Mouse (Mus musculus): ENCODE data around the gene Xrcc5. TPM values are rescaled to one million over a fixed set of nuclear protein-coding genes. Genes with fewer than 3 reads are reported as not detected.

Gene Xrcc5
- polyA plus RNA-seq, 1 experiment, result 4.7 TPM

- H3K27ac ChIP-seq (ENCODE audit: control insufficient read depth, insufficient read depth, low read length), result no peak overlapping the region
- no peak overlapping the region for H3K4me3 ChIP-seq (ENCODE audit: control insufficient read depth, insufficient read depth, low read length)
- TF ChIP-seq CTCF (IDR thresholded peaks at IDR 0.05; ENCODE audit: borderline replicate concordance, control insufficient read depth, extremely low read depth, insufficient read depth, low read length, poor library complexity) (no peak), POLR2A (IDR thresholded peaks at IDR 0.05; ENCODE audit: control insufficient read depth, extremely low read depth, insufficient read depth, low read length, poor library complexity) (no peak)
- no peaks in the 10 kb centered on the region for H3K36me3 ChIP-seq (ENCODE audit: control insufficient read depth, insufficient read depth, low read length)
- DNase-seq, result no peak
- H3K27me3 ChIP-seq (ENCODE audit: control insufficient read depth, insufficient read depth, low read length), result no peaks in the 10 kb centered on the region
- no peaks in the 10 kb centered on the region for H3K4me1 ChIP-seq (replicated peaks; ENCODE audit: control insufficient read depth, insufficient read depth, low read length)
- 87% methylated on average over 8 of the region's 8 CpGs for WGBS
Observed at GRCm38 (mm10) chr1:72295746-72296145, 11.5 kb upstream of the Xrcc5 start.

- Histone ChIP-seq H3K27ac (ENCODE audit: control insufficient read depth, insufficient read depth, low read length) (no peak overlapping the region), H3K4me3 (ENCODE audit: control insufficient read depth, insufficient read depth, low read length) (no peak overlapping the region), H3K27me3 (ENCODE audit: control insufficient read depth, insufficient read depth, low read length) (no peaks in the 10 kb centered on the region), H3K4me1 (replicated peaks; ENCODE audit: control insufficient read depth, insufficient read depth, low read length) (no peaks in the 10 kb centered on the region), H3K36me3 (ENCODE audit: control insufficient read depth, insufficient read depth, low read length) (no peaks in the 10 kb centered on the region)
- DNase-seq, result no peak
- no peak for TF ChIP-seq CTCF (IDR thresholded peaks at IDR 0.05; ENCODE audit: borderline replicate concordance, control insufficient read depth, extremely low read depth, insufficient read depth, low read length, poor library complexity)
- no peak for TF ChIP-seq POLR2A (IDR thresholded peaks at IDR 0.05; ENCODE audit: control insufficient read depth, extremely low read depth, insufficient read depth, low read length, poor library complexity)
- WGBS, result 95% methylated on average over 1 of the region's 1 CpGs
Observed at GRCm38 (mm10) chr1:72301845-72302244, 5.4 kb upstream of the Xrcc5 start.

GRCm38 (mm10) chr1:72306241-72306640 is 980 bp upstream of the Xrcc5 start:
- DNase-seq, result no peak
- no peak overlapping the region for H3K4me3 ChIP-seq (ENCODE audit: control insufficient read depth, insufficient read depth, low read length)
- no peaks in the 10 kb centered on the region for H3K4me1 ChIP-seq (replicated peaks; ENCODE audit: control insufficient read depth, insufficient read depth, low read length)
- 76% methylated on average over 3 of the region's 3 CpGs for WGBS
- H3K27me3 ChIP-seq (ENCODE audit: control insufficient read depth, insufficient read depth, low read length), result no peaks in the 10 kb centered on the region
- no peaks in the 10 kb centered on the region for H3K36me3 ChIP-seq (ENCODE audit: control insufficient read depth, insufficient read depth, low read length)
- TF ChIP-seq CTCF (IDR thresholded peaks at IDR 0.05; ENCODE audit: borderline replicate concordance, control insufficient read depth, extremely low read depth, insufficient read depth, low read length, poor library complexity) (no peak), POLR2A (IDR thresholded peaks at IDR 0.05; ENCODE audit: control insufficient read depth, extremely low read depth, insufficient read depth, low read length, poor library complexity) (no peak)
- H3K27ac ChIP-seq (ENCODE audit: control insufficient read depth, insufficient read depth, low read length), result no peak overlapping the region

- 4% methylated on average over 11 of the region's 11 CpGs for WGBS
- Histone ChIP-seq H3K4me1 (replicated peaks; ENCODE audit: control insufficient read depth, insufficient read depth, low read length) (no peaks in the 10 kb centered on the region), H3K36me3 (ENCODE audit: control insufficient read depth, insufficient read depth, low read length) (no peaks in the 10 kb centered on the region), H3K27me3 (ENCODE audit: control insufficient read depth, insufficient read depth, low read length) (no peaks in the 10 kb centered on the region), H3K27ac (ENCODE audit: control insufficient read depth, insufficient read depth, low read length) (peak overlapping the region; percentile 84; the same call in 1 of the 2 replicates), H3K4me3 (ENCODE audit: control insufficient read depth, insufficient read depth, low read length) (peak overlapping the region; percentile 99)
- peak; percentile 59 for DNase-seq
- TF ChIP-seq CTCF (IDR thresholded peaks at IDR 0.05; ENCODE audit: borderline replicate concordance, control insufficient read depth, extremely low read depth, insufficient read depth, low read length, poor library complexity), result no peak
- TF ChIP-seq POLR2A (IDR thresholded peaks at IDR 0.05; ENCODE audit: control insufficient read depth, extremely low read depth, insufficient read depth, low read length, poor library complexity), result no peak
Observed at GRCm38 (mm10) chr1:72306679-72307181, 491 bp upstream of the Xrcc5 start.

GRCm38 (mm10) chr1:72308919-72309318 is 1.7 kb downstream of the Xrcc5 start:
- no peak for TF ChIP-seq CTCF (IDR thresholded peaks at IDR 0.05; ENCODE audit: borderline replicate concordance, control insufficient read depth, extremely low read depth, insufficient read depth, low read length, poor library complexity)
- no peak for TF ChIP-seq POLR2A (IDR thresholded peaks at IDR 0.05; ENCODE audit: control insufficient read depth, extremely low read depth, insufficient read depth, low read length, poor library complexity)
- WGBS, result 78% methylated on average over 4 of the region's 4 CpGs
- H3K4me3 ChIP-seq (ENCODE audit: control insufficient read depth, insufficient read depth, low read length), result no peak overlapping the region
- no peaks in the 10 kb centered on the region for H3K36me3 ChIP-seq (ENCODE audit: control insufficient read depth, insufficient read depth, low read length)
- H3K27me3 ChIP-seq (ENCODE audit: control insufficient read depth, insufficient read depth, low read length), result no peaks in the 10 kb centered on the region
- DNase-seq, result no peak
- no peaks in the 10 kb centered on the region for H3K4me1 ChIP-seq (replicated peaks; ENCODE audit: control insufficient read depth, insufficient read depth, low read length)
- no peak overlapping the region for H3K27ac ChIP-seq (ENCODE audit: control insufficient read depth, insufficient read depth, low read length)

GRCm38 (mm10) chr1:72309744-72310424 is 2.7 kb downstream of the Xrcc5 start:
- 95% methylated on average over 6 of the region's 6 CpGs for WGBS
- Histone ChIP-seq H3K27me3 (ENCODE audit: control insufficient read depth, insufficient read depth, low read length) (no peaks in the 10 kb centered on the region), H3K4me3 (ENCODE audit: control insufficient read depth, insufficient read depth, low read length) (no peak overlapping the region), H3K36me3 (ENCODE audit: control insufficient read depth, insufficient read depth, low read length) (no peaks in the 10 kb centered on the region), H3K27ac (ENCODE audit: control insufficient read depth, insufficient read depth, low read length) (no peak overlapping the region), H3K4me1 (replicated peaks; ENCODE audit: control insufficient read depth, insufficient read depth, low read length) (no peaks in the 10 kb centered on the region)
- DNase-seq, result no peak
- TF ChIP-seq POLR2A (IDR thresholded peaks at IDR 0.05; ENCODE audit: control insufficient read depth, extremely low read depth, insufficient read depth, low read length, poor library complexity) (no peak), CTCF (IDR thresholded peaks at IDR 0.05; ENCODE audit: borderline replicate concordance, control insufficient read depth, extremely low read depth, insufficient read depth, low read length, poor library complexity) (no peak)

Measured in thymus, adult 2 months (tissue).